Mouse (Mus musculus): ENCODE data around the gene Impdh1. TPM values are rescaled to one million over a fixed set of nuclear protein-coding genes. Genes with fewer than 3 reads are reported as not detected.

The Impdh1 gene
- polyA plus RNA-seq, 1 experiment, result 52.9 TPM

GRCm38 (mm10) chr6:29160786-29161185 is 55.4 kb downstream of the Impdh1 start:
- no peak overlapping the region for H3K27ac ChIP-seq (ENCODE audit: insufficient read depth, low read length)
- DNase-seq, result no peak
- no peaks in the 10 kb centered on the region for H3K27me3 ChIP-seq (ENCODE audit: control insufficient read depth, insufficient read depth, low read length)
- TF ChIP-seq POLR2A (IDR thresholded peaks at IDR 0.05; ENCODE audit: borderline replicate concordance, insufficient read depth, low read length) (no peak), CTCF (IDR thresholded peaks at IDR 0.05; ENCODE audit: borderline replicate concordance, insufficient read depth, low read depth, low read length) (no peak)
- no peak overlapping the region for H3K4me3 ChIP-seq (replicated peaks; ENCODE audit: insufficient read depth, low read depth, low read length)
- H3K4me1 ChIP-seq (ENCODE audit: control insufficient read depth, insufficient read depth, low read length), result no peaks in the 10 kb centered on the region
- WGBS, result 80% methylated on average over 2 of the region's 2 CpGs

- 88% methylated on average over 5 of the region's 5 CpGs for WGBS
- Histone ChIP-seq H3K27me3 (ENCODE audit: control insufficient read depth, insufficient read depth, low read length) (no peaks in the 10 kb centered on the region), H3K4me1 (ENCODE audit: control insufficient read depth, insufficient read depth, low read length) (no peaks in the 10 kb centered on the region), H3K27ac (ENCODE audit: insufficient read depth, low read length) (no peak overlapping the region), H3K4me3 (replicated peaks; ENCODE audit: insufficient read depth, low read depth, low read length) (no peak overlapping the region)
- TF ChIP-seq POLR2A (IDR thresholded peaks at IDR 0.05; ENCODE audit: borderline replicate concordance, insufficient read depth, low read length) (no peak), CTCF (IDR thresholded peaks at IDR 0.05; ENCODE audit: borderline replicate concordance, insufficient read depth, low read depth, low read length) (no peak)
- DNase-seq, result no peak
Measured at GRCm38 (mm10) chr6:29156326-29156725, 59.8 kb downstream of the Impdh1 start.

Other genes with a start within 250 kb of the Impdh1 start
- gene Lep, start 156.1 kb downstream of the Impdh1 start, polyA plus RNA-seq (2012; rRNA removed), result not detected in 2 replicates
- gene Rbm28, start 51.4 kb downstream of the Impdh1 start, polyA plus RNA-seq (2012; rRNA removed), result 44.2 and 45.7 TPM in 2 replicates
- gene Prrt4, start 36.8 kb downstream of the Impdh1 start, polyA plus RNA-seq (2012; rRNA removed), result 5.4 and 5.5 TPM in 2 replicates
- 10.2 and 11.2 TPM in 2 replicates for gene Hilpda, start 56.1 kb upstream of the Impdh1 start, polyA plus RNA-seq (2012; rRNA removed)
- 1.1 TPM in 2 replicates for gene Fam71f2, start 63.2 kb upstream of the Impdh1 start, polyA plus RNA-seq (2012; rRNA removed)
- not detected in 2 replicates for gene Fam71f1, start 102.8 kb upstream of the Impdh1 start, polyA plus RNA-seq (2012; rRNA removed)
- 68.0 and 68.6 TPM in 2 replicates for gene Calu, start 131.7 kb upstream of the Impdh1 start, polyA plus RNA-seq (2012; rRNA removed)
- gene Opn1sw, start 172.1 kb upstream of the Impdh1 start, polyA plus RNA-seq (2012; rRNA removed), result not detected in 2 replicates
- gene Ccdc136, start 179.9 kb upstream of the Impdh1 start, polyA plus RNA-seq (2012; rRNA removed), result 154 and 164 TPM in 2 replicates
- gene Flnc, start 216.9 kb upstream of the Impdh1 start, polyA plus RNA-seq (2012; rRNA removed), result 0.65 and 0.72 TPM in 2 replicates